Mouse (Mus musculus) kidney, adult 10 weeks (tissue): ENCODE data around the gene Fat2. TPM values are rescaled to one million over a fixed set of nuclear protein-coding genes. Genes with fewer than 3 reads are reported as not detected.

Source experiments
- polyA plus RNA-seq: library from polyadenylated mRNA; stranded (reverse); fragments of 350-450 nt; fragmentation: Illumina TruSeq; extraction: RNeasy Lipid Tissue Mini Kit (QIAGEN cat#74804); gene quantifications from one replicate; pipeline ENCODE4 v1.2.3, GENCODE M21; 2014; ENCODE audit warnings: low read depth, low replicate concordance

The Fat2 gene
- 0.04 TPM for polyA plus RNA-seq

GRCm38 (mm10) chr11:55336101-55336891 lies at the start of gene Fat2:
TSS of gene Fat2 (minus strand) at chr11:55336564.

GRCm38 (mm10) chr11:55204159-55204596 lies 132.2 kb downstream of the Fat2 start, which contains the start of gene Slc36a1:
TSS of gene Slc36a1 (plus strand) at chr11:55204350.

Other genes with a start within 250 kb of the Fat2 start
- gene Gm2a, start 238.4 kb downstream of the Fat2 start, polyA plus RNA-seq, result 106 TPM
- gene Slc36a3, start 184.9 kb downstream of the Fat2 start, polyA plus RNA-seq, result not detected
- gene Slc36a2, start 151.5 kb downstream of the Fat2 start, polyA plus RNA-seq, result 0.36 TPM
- 6.5 TPM for gene Slc36a1, start 132.2 kb downstream of the Fat2 start, polyA plus RNA-seq
- gene Sparc, start 86.6 kb upstream of the Fat2 start, polyA plus RNA-seq, result 95.4 TPM
- not detected for gene Atox1, start 124.7 kb upstream of the Fat2 start, polyA plus RNA-seq
- 29.3 TPM for gene G3bp1, start 133.1 kb upstream of the Fat2 start, polyA plus RNA-seq